Mouse (Mus musculus) bone marrow, adult 2 months (tissue): ENCODE data around the gene Olfr195.

Source experiments
- CTCF ChIP-seq: fragments of 200-500 bp; IDR thresholded peaks from 2 replicates; pipeline ENCODE4 v1.5.1; 2011; ENCODE audit warnings: low read length, control low read depth; ENCODE audit not compliant: control insufficient read depth, insufficient read depth
- POLR2A ChIP-seq: fragments of 200-500 bp; IDR thresholded peaks from 2 replicates; pipeline ENCODE4 v1.6.1; 2011; ENCODE audit warnings: low read depth, mild to moderate bottlenecking, control low read depth, low read length, borderline replicate concordance; ENCODE audit not compliant: control insufficient read depth

DNA sequence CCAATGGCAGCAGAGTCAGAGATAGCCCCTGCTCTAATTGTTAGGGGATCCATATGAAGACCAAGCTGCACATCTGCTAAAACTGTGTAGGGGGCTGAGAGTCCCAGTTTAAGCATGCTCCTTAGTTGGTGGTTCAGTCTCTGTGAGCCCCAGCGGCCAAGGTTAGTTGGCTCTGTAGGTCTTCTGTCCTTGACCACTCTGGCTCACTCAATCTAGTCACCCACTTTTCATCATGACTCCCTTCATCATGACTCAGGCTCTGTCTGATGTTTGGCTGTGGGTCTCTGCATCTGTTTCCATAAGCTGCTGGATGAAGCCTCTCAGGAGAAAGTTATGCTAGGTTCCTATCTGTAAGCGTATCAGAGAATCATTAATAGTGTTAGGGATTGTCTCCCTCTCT, 5.2 kb downstream of the Olfr195 start:
- no peak for TF ChIP-seq CTCF
- no peak for TF ChIP-seq POLR2A
